Mouse (Mus musculus) E14TG2a.4 (cell line): ENCODE measurements around the gene Runx3.

ENCODE experiments used
- H3K27me3 ChIP-seq: 2 replicates; pipeline ENCODE4 v1.6.1; 2014; ENCODE audit warnings: low read length, control low read depth; ENCODE audit not compliant: insufficient read depth
- H3K36me3 ChIP-seq: 2 replicates; pipeline ENCODE4 v1.6.1; 2014; ENCODE audit warnings: low read length, control low read depth; ENCODE audit not compliant: insufficient read depth
- H3K4me1 ChIP-seq: replicated peaks from 2 replicates; pipeline ENCODE4 v1.6.1; 2014; ENCODE audit warnings: low read depth, low read length, control low read depth
- H3K4me3 ChIP-seq: replicated peaks from 2 replicates; pipeline ENCODE4 v1.5.1; 2014; ENCODE audit warnings: mild to moderate bottlenecking, low read length
- H3K9me3 ChIP-seq: 2 replicates; pipeline ENCODE4 v1.6.1; 2014; ENCODE audit warnings: low read length, control low read depth
- CTCF ChIP-seq: conservative IDR thresholded peaks from 2 replicates; pipeline ENCODE4 v1.5.1; 2014; ENCODE audit warnings: low read length
- NANOG ChIP-seq: IDR thresholded peaks from 2 replicates; pipeline ENCODE4 v1.6.1; 2014; ENCODE audit warnings: borderline replicate concordance, low read length, mixed read lengths
- POU5F1 ChIP-seq: IDR thresholded peaks from 2 replicates; pipeline ENCODE4 v1.6.1; 2014; ENCODE audit warnings: low read length, borderline replicate concordance

Gene Runx3

GRCm38 (mm10) chr4:135226008-135226667 is 105.7 kb downstream of the Runx3 start:
- TF ChIP-seq NANOG (no peak), CTCF (no peak), POU5F1 (no peak)

More at GRCm38 (mm10) chr4:135226008-135226667, 105.7 kb downstream of the Runx3 start:
- Histone ChIP-seq H3K27me3 (no peaks in the 10 kb centered on the region), H3K4me1 (peaks cover 53% of the 10 kb centered on the region), H3K9me3 (no peaks in the 10 kb centered on the region), H3K36me3 (peaks cover 62% of the 10 kb centered on the region), H3K4me3 (no peak overlapping the region)
